Mouse (Mus musculus): ENCODE results near the gene A1cf.

DNA sequence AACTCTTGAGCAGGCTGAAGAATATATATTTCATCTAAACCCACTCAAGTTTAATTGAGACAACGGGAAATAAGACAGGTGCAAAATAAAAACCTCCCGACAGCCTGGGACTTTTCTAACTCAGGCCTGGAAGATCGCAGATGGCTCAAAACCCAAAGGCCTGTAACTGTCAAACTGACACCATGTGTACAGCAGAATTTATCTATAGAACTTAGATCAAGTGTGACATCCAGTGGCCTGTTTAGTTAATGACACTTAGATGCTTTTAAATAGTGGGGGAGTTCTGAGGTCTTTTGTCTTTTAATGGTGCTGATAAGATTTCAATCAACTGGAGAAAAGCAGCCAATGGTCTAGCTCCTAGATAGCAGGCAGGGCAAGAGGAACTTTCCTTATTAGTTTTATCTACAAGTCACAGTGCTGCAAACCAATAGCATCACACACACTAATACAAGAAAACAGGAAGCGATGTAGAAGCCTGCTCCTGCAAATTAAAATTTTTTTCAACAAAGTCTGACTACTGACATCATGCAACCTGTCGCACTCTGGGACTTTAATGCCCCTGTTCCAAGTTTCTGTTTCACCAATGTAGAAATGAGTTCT lies 99.5 kb downstream of the A1cf start:
- TF ChIP-seq SIN3A (IDR thresholded peaks at IDR 0.05; ENCODE audit: low read length) (no peak), POLR2A (IDR thresholded peaks at IDR 0.05; ENCODE audit: low read depth, low read length) (no peak), CTCF (conservative IDR thresholded peaks at IDR 0.05 in 1 of 2, IDR thresholded peaks at IDR 0.05 in 1 of 2; ENCODE audit: low read depth in 2 of 2, low read length in 2 of 2) (peak; percentile 27 to 60; a peak in 3 of 4 replicates), TCF12 (IDR thresholded peaks at IDR 0.05; ENCODE audit: low read depth, low read length) (no peak), USF1 (IDR thresholded peaks at IDR 0.05; ENCODE audit: low read depth, low read length) (no peak), ZMIZ1 (IDR thresholded peaks at IDR 0.05; ENCODE audit: low read depth, low read length) (no peak), MXI1 (IDR thresholded peaks at IDR 0.05; ENCODE audit: low read depth, low read length) (no peak), MAX (IDR thresholded peaks at IDR 0.05; ENCODE audit: low read length) (no peak), BHLHE40 (IDR thresholded peaks at IDR 0.05; ENCODE audit: low read depth, low read length) (no peak)

Data from CH12.LX (cell line).